Mouse (Mus musculus) monocyte, adult 5-6 weeks (primary cell): ENCODE data around the gene Smo. TPM values are rescaled to one million over a fixed set of nuclear protein-coding genes. Genes with fewer than 3 reads are reported as not detected.
A peak's percentile ranks its signal among the peaks of the same experiment; 100 is the strongest.
"Not testable (repeated sequence)": the region's sequence is repeated elsewhere in the genome, so short reads cannot be mapped to it uniquely, and the experiment has no call there.

Source experiments
- ATAC-seq: fragments of 153-309, 156-312 bp; replicated peaks from 2 replicates; pipeline ENCODE4 v1.8.0; 2017; ENCODE audit warnings: mild to moderate bottlenecking; ENCODE audit not compliant: low TSS enrichment, insufficient number of reproducible peaks, severe bottlenecking, poor library complexity, low FRiP score
- total RNA-seq: library from RNA; stranded (forward); fragments of 200-1000, 200-491, 200-594 nt; gene quantifications from 3 replicates; pipeline ENCODE4 v1.2.3, GENCODE M21; 2017

The Smo gene
- total RNA-seq, 1 experiment from 2014 or later = not detected

DNA sequence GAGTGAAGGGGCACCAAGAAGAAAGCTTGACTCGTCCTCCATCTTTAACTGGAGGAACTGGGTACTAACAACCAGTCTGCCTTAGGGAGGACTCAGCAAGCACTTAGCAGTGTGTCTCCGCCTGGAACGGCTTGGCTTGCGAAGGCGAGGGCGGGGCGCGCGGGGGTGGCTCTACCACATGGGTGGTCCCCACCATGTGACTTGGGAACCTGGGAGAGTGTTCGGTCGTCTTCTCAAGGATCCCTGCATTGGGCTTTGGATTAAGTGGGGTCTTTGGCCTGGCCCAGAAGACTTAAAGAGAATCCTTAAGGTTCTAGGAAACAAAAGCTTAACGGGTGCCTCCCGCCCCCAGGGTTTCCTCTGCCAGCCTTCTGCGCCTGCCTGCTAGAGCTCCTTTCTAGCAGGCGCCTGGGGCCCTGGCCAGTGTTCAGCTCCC lies 16.4 kb upstream of the Smo start:
- no peak for ATAC-seq

DNA sequence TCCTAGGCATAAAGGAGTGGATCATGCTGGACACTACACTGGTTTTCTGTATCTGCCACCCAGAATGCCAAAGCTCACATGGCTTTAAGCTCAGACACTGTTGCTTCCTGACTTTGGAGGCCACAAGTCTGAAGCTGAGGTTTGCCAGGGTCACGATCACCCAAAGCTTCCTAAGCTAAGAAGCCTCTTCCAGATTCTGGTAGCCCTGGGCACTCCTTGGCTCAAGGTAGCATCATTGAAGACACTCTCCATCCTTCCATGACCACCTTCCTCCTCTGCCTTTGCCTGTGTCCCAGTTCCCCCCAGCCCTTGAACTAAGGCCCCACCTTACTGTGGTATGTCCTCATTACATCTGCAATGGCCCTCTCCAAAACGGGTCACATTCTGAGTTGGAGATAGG lies 13.4 kb upstream of the Smo start:
- ATAC-seq = no peak

DNA sequence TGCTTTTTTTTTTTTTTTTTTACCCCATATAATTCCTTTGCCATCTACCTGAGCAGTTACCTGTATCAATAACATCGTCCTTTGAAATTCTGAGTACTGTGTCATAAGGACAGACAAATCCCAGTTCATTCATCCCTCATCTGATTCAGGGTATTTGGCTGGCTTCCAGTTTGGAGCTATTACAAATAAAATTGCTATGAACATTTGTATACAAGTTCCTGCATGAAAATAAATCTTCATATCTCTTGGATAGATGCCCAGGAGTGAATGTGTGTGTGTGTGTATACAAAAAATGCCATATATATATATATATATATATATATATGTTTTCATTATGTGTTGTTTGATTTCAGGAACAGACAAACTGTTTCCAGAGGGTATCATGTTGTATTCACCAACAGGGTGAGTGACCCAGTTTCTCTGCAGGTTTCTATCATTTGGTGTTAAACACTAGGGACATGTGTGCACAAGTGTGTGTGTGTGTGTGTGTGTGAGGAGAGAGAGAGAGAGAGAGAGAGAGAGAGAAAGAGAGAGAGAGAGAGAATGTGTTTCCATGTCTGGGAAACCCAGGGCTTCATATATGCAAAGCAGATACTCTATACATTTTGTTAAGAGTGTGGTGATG lies 8.6 kb upstream of the Smo start:
- ATAC-seq = no peak

DNA sequence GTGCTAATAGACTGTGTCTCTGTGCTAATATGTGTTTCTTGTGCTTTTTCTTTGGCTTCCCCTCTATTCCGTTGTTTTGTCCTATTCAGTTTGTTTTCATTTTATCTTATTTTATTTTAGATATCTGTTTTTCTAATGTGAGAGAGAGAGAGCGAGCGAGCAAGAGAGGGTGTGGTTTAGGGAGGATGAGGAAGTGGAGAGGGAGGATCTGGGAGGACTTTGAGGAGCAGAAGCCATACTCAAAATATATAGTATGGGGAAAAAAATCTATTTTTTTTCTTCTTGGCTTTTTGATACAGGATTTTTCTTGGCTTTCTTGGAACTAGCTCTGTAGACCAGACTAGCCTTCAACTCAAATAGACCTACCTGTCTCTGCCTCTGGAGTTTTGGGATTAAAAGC lies 7.3 kb upstream of the Smo start:
- ATAC-seq = no peak

DNA sequence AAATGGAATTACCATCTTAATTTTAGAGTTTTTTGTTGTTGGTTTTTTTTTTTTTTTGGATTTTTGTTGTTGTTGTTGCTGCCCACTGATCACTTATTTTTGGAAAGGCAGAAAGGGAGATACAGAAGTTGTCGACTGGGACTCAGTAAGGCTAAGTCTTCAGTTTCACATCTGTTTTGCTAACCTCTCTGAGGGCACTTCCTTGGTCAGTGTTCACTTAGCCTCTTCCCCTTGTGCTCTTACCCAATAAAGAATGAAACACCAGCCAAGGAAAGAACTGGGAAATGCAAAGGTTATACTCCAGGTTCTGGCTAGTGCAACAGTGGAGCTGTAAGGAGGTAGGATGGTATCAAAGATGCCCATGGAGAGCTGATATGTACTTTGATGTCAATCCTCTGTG lies 5.8 kb upstream of the Smo start:
- ATAC-seq = no peak

DNA sequence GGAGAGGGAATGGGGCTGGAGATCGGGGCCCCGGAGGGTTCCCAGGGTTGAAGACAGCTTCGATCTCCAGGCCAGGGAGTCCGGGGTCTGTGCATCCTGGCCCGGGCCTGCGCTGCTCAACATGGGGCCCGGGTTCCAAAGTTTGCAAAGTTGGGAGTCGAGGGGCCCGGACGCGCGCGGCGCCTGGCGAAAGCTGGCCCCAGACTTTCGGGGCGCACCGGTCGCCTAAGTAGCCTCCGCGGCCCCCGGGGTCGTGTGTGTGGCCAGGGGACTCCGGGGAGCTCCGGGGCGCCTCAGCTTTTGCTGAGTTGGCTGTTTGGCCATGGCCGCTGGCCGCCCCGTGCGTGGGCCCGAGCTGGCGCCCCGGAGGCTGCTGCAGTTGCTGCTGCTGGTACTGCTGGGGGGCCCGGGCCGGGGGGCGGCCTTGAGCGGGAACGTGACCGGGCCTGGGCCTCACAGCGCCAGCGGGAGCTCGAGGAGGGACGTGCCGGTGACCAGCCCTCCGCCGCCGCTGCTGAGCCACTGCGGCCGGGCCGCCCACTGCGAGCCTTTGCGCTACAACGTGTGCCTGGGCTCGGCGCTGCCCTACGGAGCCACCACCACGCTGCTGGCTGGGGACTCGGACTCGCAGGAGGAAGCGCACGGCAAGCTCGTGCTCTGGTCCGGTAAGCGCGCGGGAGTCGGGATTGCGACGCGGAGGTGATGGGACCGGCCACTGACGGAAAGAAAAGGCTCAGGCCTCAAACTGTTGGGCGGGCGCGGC lies 567 bp downstream of the Smo start:
- ATAC-seq = no peak

DNA sequence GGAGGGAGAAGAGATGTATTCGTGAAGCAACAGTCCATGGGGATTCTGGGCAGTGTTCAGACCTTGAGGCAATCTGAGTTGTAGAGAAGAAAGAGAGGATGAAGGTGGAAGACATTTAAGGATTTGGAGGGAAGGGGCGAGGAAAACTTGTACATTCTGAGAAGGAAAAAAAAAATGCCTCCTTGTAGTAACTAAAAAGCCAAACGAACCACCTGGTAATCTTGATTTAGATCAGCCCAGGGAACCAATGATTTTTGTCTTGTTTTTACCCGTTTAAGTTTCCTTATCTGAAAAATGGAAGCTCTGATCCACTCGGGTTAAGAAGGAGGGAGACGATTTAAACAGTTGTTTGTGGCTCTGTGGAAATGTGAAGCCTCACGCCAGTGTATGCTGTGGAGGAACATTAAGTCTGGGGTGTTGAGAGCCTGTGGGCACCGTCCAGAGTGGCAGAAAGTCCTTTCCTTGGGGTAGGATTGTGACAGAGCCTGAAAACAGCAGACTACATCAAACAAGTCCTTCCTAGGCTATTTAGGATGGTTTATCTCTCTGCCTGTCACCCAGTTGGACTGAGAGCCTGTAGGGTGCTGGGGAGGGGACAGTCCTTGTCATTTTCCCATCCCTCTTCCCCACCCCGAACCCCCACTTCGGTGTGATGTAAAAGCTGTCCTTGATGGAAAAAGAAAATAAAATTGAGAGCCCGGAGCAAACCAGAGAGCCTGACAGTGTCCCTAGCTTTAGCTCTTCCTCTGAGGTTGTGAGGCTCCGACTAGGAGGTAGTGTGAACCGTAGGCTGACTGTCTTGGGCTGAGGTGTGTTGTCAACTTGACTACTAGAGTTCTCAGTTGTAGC lies 1.5 kb downstream of the Smo start:
- no peak for ATAC-seq

DNA sequence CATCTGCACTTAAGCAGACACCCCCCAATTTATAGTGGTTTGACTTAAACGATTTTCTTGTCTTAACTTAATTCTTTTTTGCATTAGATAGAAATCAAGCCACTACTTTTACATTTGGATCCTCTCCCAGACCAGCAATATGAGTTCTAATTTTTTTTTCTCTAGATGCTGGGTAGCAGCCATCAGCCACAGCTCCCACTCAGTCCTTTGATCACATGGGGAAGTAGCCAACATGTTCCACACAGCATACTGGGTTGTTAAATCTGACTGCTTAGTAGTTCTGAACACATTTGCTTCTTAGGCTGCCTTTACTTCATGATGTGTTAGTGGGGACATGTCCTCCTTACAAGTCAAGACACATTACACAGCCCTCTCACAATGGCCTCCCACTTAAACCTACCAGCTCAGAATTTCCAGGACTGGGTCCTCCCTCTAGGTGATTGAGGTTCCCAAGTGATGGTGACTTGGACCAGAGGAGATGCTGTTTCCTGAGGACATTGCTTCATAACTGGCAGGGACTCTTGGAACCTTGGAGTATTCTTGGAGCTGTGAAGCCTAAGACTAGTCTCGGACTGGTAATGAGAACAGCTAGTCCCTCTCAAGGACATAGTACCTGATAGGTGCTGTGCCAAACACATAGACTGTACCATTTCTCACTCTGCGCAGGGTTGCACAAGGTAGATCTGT lies 16.3 kb downstream of the Smo start:
- ATAC-seq = no peak

DNA sequence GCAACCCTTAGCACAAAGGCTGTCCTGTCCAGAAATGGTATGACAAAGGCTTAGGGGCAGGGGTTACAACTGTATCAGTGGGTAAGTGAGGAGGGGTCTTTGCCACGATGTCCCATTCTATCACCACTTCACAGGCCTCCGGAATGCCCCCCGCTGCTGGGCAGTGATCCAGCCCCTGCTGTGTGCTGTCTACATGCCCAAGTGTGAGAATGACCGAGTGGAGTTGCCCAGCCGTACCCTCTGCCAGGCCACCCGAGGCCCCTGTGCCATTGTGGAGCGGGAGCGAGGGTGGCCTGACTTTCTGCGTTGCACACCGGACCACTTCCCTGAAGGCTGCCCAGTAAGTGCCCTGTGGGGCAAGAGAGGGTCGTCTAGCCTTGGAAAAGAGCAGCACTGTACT lies 18.0 kb downstream of the Smo start:
- ATAC-seq = no peak

DNA sequence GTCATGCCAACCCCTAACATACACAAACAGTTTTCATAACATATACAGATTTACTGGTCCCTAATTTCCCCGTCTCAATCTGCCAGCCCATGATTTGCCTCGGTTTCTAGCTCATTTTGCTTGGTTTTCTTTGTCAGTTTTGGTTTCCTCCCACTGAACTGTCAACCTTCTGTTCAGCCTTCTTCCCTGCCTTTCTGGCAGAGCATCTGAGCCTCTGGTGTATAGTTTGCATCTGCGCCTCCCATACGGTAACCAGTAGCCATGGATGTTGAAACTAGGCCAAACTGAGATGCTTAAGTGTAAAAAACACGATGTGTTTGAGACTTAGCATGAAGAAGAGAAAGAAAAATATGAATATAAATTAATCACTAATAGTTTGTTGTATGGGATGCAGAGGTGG lies 20.7 kb downstream of the Smo start:
- ATAC-seq = no peak

DNA sequence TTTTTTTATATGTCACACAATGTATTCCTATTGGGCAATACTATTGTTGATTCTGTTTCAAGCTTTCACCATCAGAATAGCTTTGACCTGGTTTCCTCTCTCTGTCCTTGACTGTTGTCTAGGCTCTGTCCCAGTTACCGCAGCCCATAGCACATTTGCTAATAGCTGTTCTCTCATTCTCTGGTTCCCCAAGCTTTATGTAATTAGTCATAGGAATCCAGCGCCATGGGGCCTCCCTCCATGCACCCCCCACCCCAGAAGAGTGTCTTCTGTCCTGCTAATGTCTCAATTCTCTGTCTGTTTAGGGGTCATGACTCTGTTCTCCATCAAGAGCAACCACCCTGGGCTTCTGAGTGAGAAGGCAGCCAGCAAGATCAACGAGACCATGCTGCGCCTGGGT lies 21.2 kb downstream of the Smo start:
- no peak for ATAC-seq

DNA sequence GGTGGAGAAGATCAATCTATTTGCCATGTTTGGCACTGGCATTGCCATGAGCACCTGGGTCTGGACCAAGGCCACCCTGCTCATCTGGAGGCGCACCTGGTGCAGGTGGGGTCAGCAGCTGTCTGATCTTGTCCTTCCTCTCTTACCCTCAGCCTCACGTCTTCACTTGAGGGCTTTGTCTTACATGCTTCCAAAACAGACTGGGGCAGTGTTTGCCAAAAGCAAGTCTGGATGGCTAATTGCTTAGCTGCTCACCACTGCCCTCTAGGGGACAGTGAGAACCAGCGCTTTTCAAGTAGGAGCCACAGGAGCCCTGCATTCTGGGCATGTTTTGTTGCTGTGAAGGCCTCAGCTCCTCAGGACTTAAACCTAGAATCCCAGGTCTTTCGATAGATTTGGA lies 23.1 kb downstream of the Smo start:
- peak; percentile 61 for ATAC-seq

DNA sequence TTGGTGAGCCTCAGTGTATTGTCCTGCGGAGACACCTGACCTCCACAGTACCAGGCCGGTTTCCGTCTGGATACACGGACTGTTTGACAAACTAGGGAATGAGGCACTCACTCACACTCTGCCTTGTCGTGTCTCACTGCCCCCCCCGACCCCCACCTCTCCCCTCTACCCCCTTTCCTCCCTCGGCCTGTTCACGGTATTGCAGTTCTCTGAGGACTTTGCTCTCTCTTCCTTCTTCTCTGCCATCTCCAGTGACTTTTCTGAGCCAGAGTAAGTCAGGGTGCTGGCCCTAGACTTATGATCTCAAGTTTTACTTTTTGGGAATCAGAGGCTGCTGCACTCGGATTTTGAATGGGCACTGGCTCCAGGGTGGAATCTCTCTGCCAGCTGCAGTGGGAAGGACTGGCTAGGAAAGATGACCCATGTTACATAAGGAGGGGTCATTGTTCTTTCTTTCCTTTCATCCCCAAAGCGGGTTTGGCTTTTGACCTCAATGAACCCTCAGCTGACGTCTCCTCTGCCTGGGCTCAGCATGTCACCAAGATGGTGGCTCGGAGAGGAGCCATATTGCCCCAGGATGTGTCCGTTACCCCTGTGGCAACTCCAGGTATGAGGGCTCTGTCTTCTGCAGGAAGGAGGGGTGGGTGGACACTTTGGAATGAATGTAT lies 23.8 kb downstream of the Smo start:
- ATAC-seq = no peak

DNA sequence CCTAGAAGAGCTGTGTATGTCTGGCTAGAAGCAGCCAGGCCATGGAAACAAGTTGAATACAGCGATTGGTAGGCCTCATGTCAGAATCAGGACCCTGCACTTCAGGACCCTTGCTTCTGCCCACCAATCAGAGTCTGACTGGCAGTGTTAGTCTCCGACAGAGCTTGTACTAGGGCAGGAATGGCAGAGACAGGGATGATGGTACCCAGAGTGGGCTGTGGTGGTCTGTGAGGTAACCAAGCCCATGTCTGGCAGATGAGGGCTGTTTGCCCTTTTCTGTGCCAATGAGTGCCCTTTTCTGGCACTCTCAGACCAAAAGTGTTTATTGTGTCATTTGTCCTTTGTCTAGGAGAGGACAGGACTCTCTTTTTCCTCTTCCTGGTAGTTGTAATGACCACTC lies 25.1 kb downstream of the Smo start:
- not testable (repeated sequence) for ATAC-seq

DNA sequence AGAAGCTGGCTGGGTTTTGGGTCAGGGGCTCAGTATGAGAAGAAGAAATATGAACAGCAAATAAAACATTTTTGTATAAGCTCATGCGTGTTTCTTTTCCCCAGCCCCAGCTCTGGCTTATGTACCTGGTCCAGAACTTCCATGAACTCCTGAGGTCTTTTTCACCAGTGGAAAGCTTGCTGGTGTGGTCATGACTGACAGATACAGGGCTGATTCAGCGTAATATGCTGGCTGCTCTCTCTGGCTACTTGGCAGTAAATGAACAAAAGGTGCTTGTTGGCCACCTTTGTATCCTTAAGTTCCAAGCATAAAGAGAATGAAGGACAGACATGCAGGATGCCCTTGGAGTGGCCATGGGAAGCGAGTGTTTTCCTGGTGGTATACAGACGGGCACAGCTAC lies 26.0 kb downstream of the Smo start:
- ATAC-seq = no peak

DNA sequence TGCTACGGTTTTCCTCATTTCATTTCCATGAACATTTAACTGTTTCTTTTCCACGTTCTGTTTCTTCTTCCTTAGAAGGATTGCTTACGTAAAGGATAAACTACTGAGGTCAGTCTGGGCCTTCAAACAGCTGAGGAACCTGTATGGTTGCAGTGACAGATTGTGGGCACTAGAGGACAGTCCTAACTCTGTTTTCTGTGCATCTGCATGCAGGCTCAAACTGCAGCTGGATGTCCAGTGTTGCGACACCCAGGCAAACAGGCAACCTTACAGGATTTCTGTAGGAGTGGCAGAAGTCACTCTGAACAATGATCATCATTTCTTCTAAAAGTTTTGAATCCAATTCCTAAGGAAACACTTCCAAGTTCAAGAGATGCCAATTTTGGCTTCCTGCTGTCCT lies 27.2 kb downstream of the Smo start:
- 0 out of 2 replicates have a peak, but pooled peaks have one; percentile 54 for ATAC-seq

DNA sequence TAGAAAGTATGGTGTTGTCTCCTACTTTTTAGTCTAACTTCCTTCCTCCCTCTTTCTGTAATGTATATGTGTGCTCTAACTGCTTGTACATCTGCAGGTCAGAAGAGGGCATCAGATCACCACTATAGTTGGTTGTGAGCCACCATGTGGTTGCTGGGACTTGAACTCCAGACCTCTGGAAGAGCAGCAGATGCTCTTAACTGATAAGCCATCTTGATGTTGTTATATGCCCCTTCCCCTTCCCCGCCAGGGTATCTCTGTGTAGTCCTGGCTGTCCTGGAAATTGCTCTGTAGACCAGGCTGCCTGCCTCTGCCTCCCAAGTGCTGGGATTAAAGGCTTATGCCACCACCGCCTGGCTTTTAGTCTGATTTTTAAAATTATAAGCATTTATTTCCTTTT lies 31.6 kb downstream of the Smo start:
- ATAC-seq = no peak

DNA sequence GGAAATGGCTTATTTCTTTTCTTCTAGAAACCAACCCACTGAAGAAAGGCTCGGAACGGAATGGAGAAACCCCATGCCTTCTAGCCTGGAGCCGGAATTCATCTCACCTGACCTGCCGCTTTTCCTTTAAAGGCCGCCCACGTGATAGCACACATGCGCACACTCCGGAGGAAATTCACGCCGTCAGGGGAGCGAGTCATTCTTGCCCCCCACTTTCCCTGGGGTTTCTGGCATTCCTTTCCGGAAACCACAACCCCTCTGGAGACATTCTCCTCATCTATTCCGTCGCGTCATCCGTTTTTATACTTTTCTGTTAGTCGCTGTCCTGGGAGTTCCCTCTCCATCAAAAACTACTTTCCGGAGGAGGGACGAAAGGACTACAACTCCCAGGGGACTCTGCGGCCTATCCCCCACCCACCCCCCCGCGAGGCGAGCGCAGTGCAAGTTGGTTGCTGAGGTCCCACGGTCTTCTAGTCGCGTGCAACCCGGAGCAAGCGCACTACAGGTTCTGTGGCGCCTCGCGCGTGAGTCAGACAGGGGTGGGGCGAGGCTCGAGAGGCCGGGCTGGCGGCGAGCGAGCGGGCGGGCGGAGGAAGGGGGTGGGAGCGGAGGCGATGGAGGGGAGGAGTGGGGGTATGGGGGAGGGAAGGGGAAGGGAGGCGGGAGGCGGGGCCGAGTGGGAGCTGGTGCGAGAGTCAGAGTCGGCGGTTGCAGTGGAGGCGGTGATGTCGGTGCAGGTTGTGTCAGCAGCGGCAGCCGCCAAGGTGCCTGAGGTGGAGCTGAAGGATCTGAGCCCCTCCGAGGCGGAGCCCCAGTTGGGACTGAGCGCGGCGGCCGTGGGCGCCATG lies 32.7 kb downstream of the Smo start, which contains the start of gene Ahcyl2:
Gene Ahcyl2 (plus strand): TSS at position 199 of the 848 bp plus-strand sequence.
- peak; percentile 93 for ATAC-seq
